Mouse (Mus musculus) MEL (cell line): Measurements from ENCODE around the gene Aaas. TPM values are rescaled to one million over a fixed set of nuclear protein-coding genes. Genes with fewer than 3 reads are reported as not detected.

ENCODE experiments used
- DNase-seq: peaks from one replicate; pipeline ENCODE4 v3.0.0; 2011; ENCODE audit warnings: low read depth, low spot score
- H3K27ac ChIP-seq: 2 replicates; pipeline ENCODE4 v1.5.1; 2012; ENCODE audit warnings: low read depth, mild to moderate bottlenecking, control low read depth, low read length, moderate library complexity; ENCODE audit not compliant: control insufficient read depth
- H3K27me3 ChIP-seq, 2 experiments: fragments of 150-350 bp in 1 of 2; sonication (generic) in 1 of 2; 2 replicates each; pipeline ENCODE4 v1.6.1; 2012; ENCODE audit warnings: low read length in 2 of 2, mild to moderate bottlenecking in 2 of 2, improper control_type of control experiment in 1 of 2, moderate library complexity in 1 of 2; ENCODE audit not compliant: insufficient read depth in 2 of 2, control insufficient read depth in 1 of 2
- H3K36me3 ChIP-seq, 2 experiments: 2 replicates each; pipeline ENCODE4 v1.6.1; 2012 to 2014; ENCODE audit warnings: low read length in 2 of 2, improper control_type of control experiment in 1 of 2, inconsistent platforms in 1 of 2, mild to moderate bottlenecking in 1 of 2; ENCODE audit not compliant: insufficient read depth in 2 of 2, control insufficient read depth in 1 of 2
- H3K4me1 ChIP-seq, 2 experiments: fragments of 150-350 bp in 1 of 2; sonication (generic) in 1 of 2; 2 replicates each; pipeline ENCODE4 v1.6.1; 2012; ENCODE audit warnings: low read length in 2 of 2, improper control_type of control experiment in 1 of 2, mild to moderate bottlenecking in 1 of 2; ENCODE audit not compliant: insufficient read depth in 2 of 2, control insufficient read depth in 1 of 2
- H3K4me3 ChIP-seq, 2 experiments: fragments of 150-350 bp in 1 of 2; sonication (generic) in 1 of 2; 2 replicates each; pipeline ENCODE4 v1.5.1; 2012; ENCODE audit warnings: low read depth in 2 of 2, low read length in 2 of 2, mild to moderate bottlenecking in 2 of 2, moderate library complexity in 2 of 2, control low read depth in 1 of 2, improper control_type of control experiment in 1 of 2; ENCODE audit not compliant: control insufficient read depth in 1 of 2, insufficient read depth in 1 of 2
- H3K79me2 ChIP-seq: 2 replicates; pipeline ENCODE4 v1.6.1; 2012; ENCODE audit warnings: mild to moderate bottlenecking, low read length, moderate library complexity; ENCODE audit not compliant: control insufficient read depth, poor library complexity, insufficient read depth
- H3K9ac ChIP-seq: 2 replicates; pipeline ENCODE4 v1.6.1; 2012; ENCODE audit warnings: low read depth, mild to moderate bottlenecking, control low read depth, low read length, moderate library complexity; ENCODE audit not compliant: control insufficient read depth, poor library complexity, severe bottlenecking
- H3K9me3 ChIP-seq: fragments of 150-350 bp; sonication (generic); replicated peaks from 2 replicates; pipeline ENCODE4 v1.6.1; 2012; ENCODE audit warnings: mild to moderate bottlenecking, low read length, improper control_type of control experiment, moderate library complexity; ENCODE audit not compliant: insufficient read depth
- BHLHE40 ChIP-seq: IDR thresholded peaks from 2 replicates; pipeline ENCODE4 v1.6.1; 2012; ENCODE audit warnings: low read depth, mild to moderate bottlenecking, inconsistent platforms, low read length, improper control_type of control experiment, borderline replicate concordance
- CHD1 ChIP-seq: IDR thresholded peaks from 2 replicates; pipeline ENCODE4 v1.6.1; 2012; ENCODE audit warnings: low read depth, mild to moderate bottlenecking, inconsistent platforms, low read length, improper control_type of control experiment
- CHD2 ChIP-seq: IDR thresholded peaks from 2 replicates; pipeline ENCODE4 v1.6.1; 2011; ENCODE audit warnings: low read length, improper control_type of control experiment
- CTCF ChIP-seq, 3 experiments: IDR thresholded peaks in 2 of 3; conservative IDR thresholded peaks in 1 of 3; 2 replicates each; pipeline ENCODE4 v1.5.1; 2011 to 2012; ENCODE audit warnings: low read length in 3 of 3, low read depth in 2 of 3, mild to moderate bottlenecking in 2 of 3, improper control_type of control experiment in 1 of 3, inconsistent platforms in 1 of 3, mixed read lengths in 1 of 3, moderate library complexity in 1 of 3; ENCODE audit not compliant: control insufficient read depth in 1 of 3, insufficient read depth in 1 of 3, poor library complexity in 1 of 3, severe bottlenecking in 1 of 3
- E2F4 ChIP-seq: IDR thresholded peaks from 2 replicates; pipeline ENCODE4 v1.6.1; 2011; ENCODE audit warnings: low read depth, low read length, improper control_type of control experiment, borderline replicate concordance
- ELF1 ChIP-seq: IDR thresholded peaks from 2 replicates; pipeline ENCODE4 v1.6.1; 2014; ENCODE audit warnings: low read depth, mild to moderate bottlenecking, inconsistent platforms, low read length, improper control_type of control experiment, moderate library complexity
- EP300 ChIP-seq, 2 experiments: IDR thresholded peaks; 2 replicates each; pipeline ENCODE4 v1.6.1; 2011; ENCODE audit warnings: improper control_type of control experiment in 2 of 2, low read length in 2 of 2, low read depth in 1 of 2, mild to moderate bottlenecking in 1 of 2
- ETS1 ChIP-seq: IDR thresholded peaks from 2 replicates; pipeline ENCODE4 v1.6.1; 2012; ENCODE audit warnings: low read depth, mild to moderate bottlenecking, inconsistent platforms, low read length, improper control_type of control experiment, moderate library complexity
- GABPA ChIP-seq: IDR thresholded peaks from 2 replicates; pipeline ENCODE4 v1.6.1; 2012; ENCODE audit warnings: low read depth, mild to moderate bottlenecking, inconsistent platforms, low read length, improper control_type of control experiment, moderate library complexity
- GATA1 ChIP-seq: IDR thresholded peaks from 2 replicates; pipeline ENCODE4 v1.6.1; 2011; ENCODE audit warnings: low read depth, low read length, improper control_type of control experiment
- HCFC1 ChIP-seq: IDR thresholded peaks from 2 replicates; pipeline ENCODE4 v1.6.1; 2012; ENCODE audit warnings: low read depth, mild to moderate bottlenecking, inconsistent platforms, low read length, improper control_type of control experiment, moderate library complexity
- JUND ChIP-seq: IDR thresholded peaks from 2 replicates; pipeline ENCODE4 v1.6.1; 2011; ENCODE audit warnings: low read depth, mild to moderate bottlenecking, improper control_type of control experiment, low read length
- KAT2A ChIP-seq: conservative IDR thresholded peaks from 2 replicates; pipeline ENCODE4 v1.6.1; 2012; ENCODE audit warnings: low read depth, low read length, improper control_type of control experiment, inconsistent platforms
- MAFK ChIP-seq: IDR thresholded peaks from 2 replicates; pipeline ENCODE4 v1.6.1; 2011; ENCODE audit warnings: low read depth, mild to moderate bottlenecking, low read length, improper control_type of control experiment, borderline replicate concordance
- MAX ChIP-seq: IDR thresholded peaks from 2 replicates; pipeline ENCODE4 v1.6.1; 2011; ENCODE audit warnings: low read length, improper control_type of control experiment
- MEF2A ChIP-seq: IDR thresholded peaks from 2 replicates; pipeline ENCODE4 v1.6.1; 2014; ENCODE audit warnings: low read depth, mild to moderate bottlenecking, inconsistent platforms, low read length, improper control_type of control experiment; ENCODE audit not compliant: poor library complexity, insufficient replicate concordance, severe bottlenecking; ENCODE audit errors: extremely low read depth
- MXI1 ChIP-seq: IDR thresholded peaks from 2 replicates; pipeline ENCODE4 v1.6.1; 2011; ENCODE audit warnings: mild to moderate bottlenecking, low read depth, low read length, improper control_type of control experiment
- MYB ChIP-seq: IDR thresholded peaks from 2 replicates; pipeline ENCODE4 v1.6.1; 2011; ENCODE audit warnings: mild to moderate bottlenecking, low read depth, low read length, improper control_type of control experiment
- MYC ChIP-seq: IDR thresholded peaks from 2 replicates; pipeline ENCODE4 v1.6.1; 2011; ENCODE audit warnings: low read depth, mild to moderate bottlenecking, low read length, improper control_type of control experiment, moderate library complexity
- NELFE ChIP-seq: IDR thresholded peaks from 2 replicates; pipeline ENCODE4 v1.6.1; 2011; ENCODE audit warnings: low read depth, low read length, improper control_type of control experiment
- NRF1 ChIP-seq: IDR thresholded peaks from 2 replicates; pipeline ENCODE4 v1.6.1; 2014; ENCODE audit warnings: low read depth, mild to moderate bottlenecking, inconsistent platforms, low read length, improper control_type of control experiment, moderate library complexity; ENCODE audit not compliant: poor library complexity, insufficient read depth, severe bottlenecking
- POLR2A ChIP-seq, 2 experiments: IDR thresholded peaks; 2 replicates each; pipeline ENCODE4 v1.6.1; 2011 to 2012; ENCODE audit warnings: low read length in 2 of 2, mild to moderate bottlenecking in 2 of 2, control low read depth in 1 of 2, improper control_type of control experiment in 1 of 2, low read depth in 1 of 2, moderate library complexity in 1 of 2; ENCODE audit not compliant: control insufficient read depth in 1 of 2, insufficient read depth in 1 of 2, poor library complexity in 1 of 2
- POLR2AphosphoS2 ChIP-seq: IDR thresholded peaks from 2 replicates; pipeline ENCODE4 v1.6.1; 2011; ENCODE audit warnings: low read length, improper control_type of control experiment
- RAD21 ChIP-seq: IDR thresholded peaks from 2 replicates; pipeline ENCODE4 v1.6.1; 2011; ENCODE audit warnings: mild to moderate bottlenecking, low read depth, low read length, improper control_type of control experiment
- RCOR1 ChIP-seq: IDR thresholded peaks from 2 replicates; pipeline ENCODE4 v1.6.1; 2012; ENCODE audit warnings: low read depth, mild to moderate bottlenecking, inconsistent platforms, low read length, improper control_type of control experiment
- SIN3A ChIP-seq: IDR thresholded peaks from 2 replicates; pipeline ENCODE4 v1.6.1; 2012; ENCODE audit warnings: low read length, improper control_type of control experiment, inconsistent platforms
- SMC3 ChIP-seq: IDR thresholded peaks from 2 replicates; pipeline ENCODE4 v1.6.1; 2011; ENCODE audit warnings: low read depth, low read length, improper control_type of control experiment
- TAL1 ChIP-seq: IDR thresholded peaks from 2 replicates; pipeline ENCODE4 v1.6.1; 2012; ENCODE audit warnings: mild to moderate bottlenecking, inconsistent platforms, low read length, moderate library complexity, mixed read lengths
- TBP ChIP-seq: IDR thresholded peaks from 2 replicates; pipeline ENCODE4 v1.8.0; 2011; ENCODE audit warnings: low read depth, low read length, improper control_type of control experiment
- TCF12 ChIP-seq: IDR thresholded peaks from 2 replicates; pipeline ENCODE4 v1.6.1; 2014; ENCODE audit warnings: low read depth, mild to moderate bottlenecking, inconsistent platforms, low read length, improper control_type of control experiment, moderate library complexity
- UBTF ChIP-seq: IDR thresholded peaks from 2 replicates; pipeline ENCODE4 v1.6.1; 2012; ENCODE audit warnings: low read depth, mild to moderate bottlenecking, inconsistent platforms, low read length, improper control_type of control experiment, moderate library complexity, borderline replicate concordance; ENCODE audit not compliant: insufficient read depth
- USF1 ChIP-seq: IDR thresholded peaks from 2 replicates; pipeline ENCODE4 v1.6.1; 2014; ENCODE audit warnings: low read depth, mild to moderate bottlenecking, inconsistent platforms, low read length, improper control_type of control experiment, moderate library complexity
- USF2 ChIP-seq, 2 experiments: IDR thresholded peaks; 2 replicates each; pipeline ENCODE4 v1.6.1; 2011 to 2012; ENCODE audit warnings: improper control_type of control experiment in 2 of 2, low read length in 2 of 2, borderline replicate concordance in 1 of 2, inconsistent platforms in 1 of 2, low read depth in 1 of 2, mild to moderate bottlenecking in 1 of 2; ENCODE audit not compliant: insufficient read depth in 1 of 2
- ZC3H11A ChIP-seq: IDR thresholded peaks from 2 replicates; pipeline ENCODE4 v1.6.1; 2012; ENCODE audit warnings: low read depth, mild to moderate bottlenecking, inconsistent platforms, low read length, improper control_type of control experiment
- ZKSCAN1 ChIP-seq: IDR thresholded peaks from 2 replicates; pipeline ENCODE4 v1.6.1; 2012; ENCODE audit warnings: low read depth, mild to moderate bottlenecking, inconsistent platforms, low read length, improper control_type of control experiment, moderate library complexity
- ZMIZ1 ChIP-seq: IDR thresholded peaks from 2 replicates; pipeline ENCODE4 v1.6.1; 2012; ENCODE audit warnings: low read depth, mild to moderate bottlenecking, inconsistent platforms, low read length, improper control_type of control experiment, moderate library complexity
- ZNF384 ChIP-seq: IDR thresholded peaks from 2 replicates; pipeline ENCODE4 v1.6.1; 2012; ENCODE audit warnings: low read depth, mild to moderate bottlenecking, inconsistent platforms, low read length, improper control_type of control experiment
- polyA plus RNA-seq, 2 experiments: library from polyadenylated mRNA; stranded (reverse) in 1 of 2; unstranded in 1 of 2; fragments of >175 nt in 1 of 2; fragments of >200 nt in 1 of 2; gene quantifications; 2 replicates each; pipeline versions ENCODE4 v1.2.1 to v1.2.4; 2012; ENCODE audit warnings: low replicate concordance in 2 of 2, low read depth in 1 of 2; ENCODE audit not compliant: insufficient read length in 2 of 2, insufficient read depth in 1 of 2, missing spikeins in 1 of 2
- total RNA-seq: library from RNA; depleted of rRNA; stranded (reverse); fragments of 300-350 nt; gene quantifications from 2 replicates; pipeline ENCODE4 v1.2.3, GENCODE M21; 2012

The Aaas gene
- total and polyA plus RNA-seq, 3 experiments, result 48.7 to 205 TPM; not detected in 1

DNA sequence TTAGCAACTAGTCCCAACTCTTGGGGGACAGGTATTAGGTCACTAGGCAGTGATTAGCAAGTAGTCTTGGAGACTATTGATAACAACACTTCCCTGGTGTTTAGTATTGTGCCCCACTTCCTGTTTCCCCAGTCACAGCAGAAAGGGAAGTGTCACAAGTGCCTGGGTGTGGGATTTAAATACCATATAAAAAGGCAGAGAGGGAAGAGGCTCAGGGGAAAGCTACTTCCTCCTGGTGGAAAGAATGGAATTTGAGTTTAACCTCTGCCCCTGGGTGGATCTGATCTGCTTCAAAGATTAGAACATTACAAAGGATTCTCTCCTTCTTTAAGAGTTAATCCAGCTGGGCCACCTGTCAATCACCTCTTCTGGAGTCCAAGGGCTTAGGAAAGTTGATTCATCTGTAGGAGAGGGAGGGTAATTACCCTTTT is 43.0 kb upstream of the Aaas start:
- no peak overlapping the region for H3K4me3 ChIP-seq
- peaks cover 0 to 20% of the 10 kb centered on the region in 2 experiments; a peak in 2 of 4 replicates for H3K36me3 ChIP-seq
- no peak overlapping the region for H3K27ac ChIP-seq
- peaks cover 6 to 23% of the 10 kb centered on the region in 2 experiments; a peak in 3 of 4 replicates for H3K4me1 ChIP-seq
- no peaks in the 10 kb centered on the region for H3K27me3 ChIP-seq
- H3K79me2 ChIP-seq, result no peaks in the 10 kb centered on the region
- H3K9ac ChIP-seq, result no peak overlapping the region
- peak; percentile 89 for DNase-seq
- H3K9me3 ChIP-seq, result no peaks in the 10 kb centered on the region
- TF ChIP-seq MYB, result no peak
- TF ChIP-seq CHD2, result peak; percentile 22; the same call in 1 of the 2 replicates
- TF ChIP-seq MAX, result no peak
- no peak for TF ChIP-seq RAD21
- peak; percentile 77 for TF ChIP-seq ETS1
- no peak for TF ChIP-seq POLR2A (IDR thresholded peaks at IDR 0.05; ENCODE audit: control insufficient read depth in 1 of 2, insufficient read depth in 1 of 2, low read depth in 1 of 2, low read length in 2 of 2, poor library complexity in 1 of 2)
- TF ChIP-seq ZC3H11A, result no peak
- no peak for TF ChIP-seq E2F4
- no peak for TF ChIP-seq NRF1
- TF ChIP-seq USF1, result no peak
- peak; percentile 70 for TF ChIP-seq TAL1
- peak; percentile 12; the same call in 1 of the 2 replicates for TF ChIP-seq SMC3
- TF ChIP-seq MEF2A, result no peak
- TF ChIP-seq CTCF (IDR thresholded peaks at IDR 0.05 in 2 of 3, conservative IDR thresholded peaks at IDR 0.05 in 1 of 3; ENCODE audit: control insufficient read depth in 1 of 3, insufficient read depth in 1 of 3, low read depth in 2 of 3, low read length in 3 of 3, poor library complexity in 1 of 3, severe bottlenecking in 1 of 3), result no peak
- TF ChIP-seq SIN3A, result peak; percentile 94
- TF ChIP-seq MXI1, result peak; percentile 78
- TF ChIP-seq UBTF, result no peak
- peak; percentile 63; the same call in 1 of the 2 replicates for TF ChIP-seq BHLHE40
- peak; percentile 61 for TF ChIP-seq HCFC1
- no peak for TF ChIP-seq USF2 (IDR thresholded peaks at IDR 0.05; ENCODE audit: borderline replicate concordance in 1 of 2, insufficient read depth in 1 of 2, low read depth in 1 of 2, low read length in 2 of 2)
- TF ChIP-seq TBP, result 0 out of 2 replicates have a peak, but pooled peaks have one; percentile 9
- no peak for TF ChIP-seq KAT2A
- no peak for TF ChIP-seq GABPA
- no peak for TF ChIP-seq POLR2AphosphoS2
- TF ChIP-seq MAFK, result 0 out of 2 replicates have a peak, but pooled peaks have one; percentile 41
- TF ChIP-seq ZMIZ1, result no peak
- peak; percentile 38; the same call in 1 of the 2 replicates for TF ChIP-seq ZNF384
- TF ChIP-seq JUND, result peak; percentile 53; the same call in 1 of the 2 replicates
- TF ChIP-seq RCOR1, result peak; percentile 93
- TF ChIP-seq NELFE, result no peak
- peak; percentile 78 to 95 for TF ChIP-seq EP300 (IDR thresholded peaks at IDR 0.05; ENCODE audit: low read depth in 1 of 2, low read length in 2 of 2)
- 0 out of 2 replicates have a peak, but pooled peaks have one; percentile 26 for TF ChIP-seq CHD1
- TF ChIP-seq MYC, result peak; percentile 51; the same call in 1 of the 2 replicates
- no peak for TF ChIP-seq ZKSCAN1
- TF ChIP-seq GATA1, result peak; percentile 78
- peak; percentile 92 for TF ChIP-seq ELF1
- TF ChIP-seq TCF12, result peak; percentile 37; the same call in 1 of the 2 replicates
